Mouse (Mus musculus) adrenal gland, postnatal 36 days (tissue): ENCODE results near the gene Arglu1. TPM values are rescaled to one million over a fixed set of nuclear protein-coding genes. Genes with fewer than 3 reads are reported as not detected.

Experiments used
- DNase-seq, 2 experiments: peaks; one replicate each; pipeline ENCODE4 v3.0.0; 2021; ENCODE audit warnings: mixed read lengths in 1 of 2
- microRNA-seq: library from miRNA; unstranded; fragments of <30 nt; microRNA quantifications from one replicate; pipeline ENCODE4 v1.2.0, GENCODE M21; 2021
- total RNA-seq, 2 experiments: library from RNA; stranded (reverse); gene quantifications; 2 replicates each; pipeline ENCODE4 v1.2.3; 2021

The Arglu1 gene
- total RNA-seq, 2 experiments from 2014 or later: 56.7 to 67.4 TPM

DNA sequence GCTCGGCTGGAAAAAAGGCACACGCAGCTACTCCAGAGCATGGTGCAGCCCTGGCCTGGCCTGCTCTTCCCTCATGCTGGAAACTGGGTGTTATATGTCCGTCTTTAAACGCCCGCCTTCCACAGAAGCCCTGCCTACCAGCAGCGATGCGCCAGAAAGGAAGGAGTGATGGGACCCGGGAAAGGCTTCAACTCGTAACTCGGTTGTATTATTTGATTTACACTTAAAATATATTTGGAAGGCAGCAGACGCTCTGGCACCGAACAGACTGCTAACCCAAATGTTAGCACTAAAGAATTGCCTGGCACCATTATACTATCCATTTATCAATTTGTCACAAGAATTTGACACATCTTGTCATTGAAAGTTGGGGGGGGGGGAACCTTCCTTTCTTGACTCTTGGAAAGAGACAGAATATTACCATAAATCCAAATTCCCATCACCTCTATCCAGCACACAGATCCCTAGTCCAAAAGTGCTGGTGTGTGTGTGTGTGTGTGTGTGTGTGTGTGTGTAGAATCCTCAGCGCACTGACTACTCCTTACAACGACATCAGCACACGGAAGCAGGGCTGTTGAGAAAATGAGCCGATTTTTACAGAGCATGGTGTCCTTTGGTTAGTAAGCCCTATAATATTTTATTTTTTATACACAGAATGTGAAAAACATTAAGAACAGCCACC lies 68.9 kb downstream of the Arglu1 start:
- no peak for DNase-seq

DNA sequence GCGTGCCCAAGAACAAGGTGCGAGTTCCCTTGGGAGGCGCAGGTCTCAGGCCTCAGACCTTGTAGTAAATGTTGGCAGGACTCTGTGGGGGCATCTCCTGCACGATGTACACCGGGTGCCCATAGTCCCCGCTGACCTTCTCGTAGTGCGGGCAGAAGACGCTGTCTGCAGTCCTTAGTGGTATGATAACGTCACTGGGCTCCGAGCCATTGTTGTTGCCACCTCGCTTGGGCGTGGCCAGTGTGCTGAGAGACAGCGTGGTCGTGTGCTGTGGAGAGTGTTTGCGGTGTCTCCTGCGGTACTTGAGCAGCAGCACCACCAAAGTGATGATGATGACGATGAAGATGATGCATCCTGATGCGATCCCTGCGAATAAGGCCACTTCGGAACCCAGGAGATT lies 69.8 kb downstream of the Arglu1 start:
- DNase-seq: no peak

DNA sequence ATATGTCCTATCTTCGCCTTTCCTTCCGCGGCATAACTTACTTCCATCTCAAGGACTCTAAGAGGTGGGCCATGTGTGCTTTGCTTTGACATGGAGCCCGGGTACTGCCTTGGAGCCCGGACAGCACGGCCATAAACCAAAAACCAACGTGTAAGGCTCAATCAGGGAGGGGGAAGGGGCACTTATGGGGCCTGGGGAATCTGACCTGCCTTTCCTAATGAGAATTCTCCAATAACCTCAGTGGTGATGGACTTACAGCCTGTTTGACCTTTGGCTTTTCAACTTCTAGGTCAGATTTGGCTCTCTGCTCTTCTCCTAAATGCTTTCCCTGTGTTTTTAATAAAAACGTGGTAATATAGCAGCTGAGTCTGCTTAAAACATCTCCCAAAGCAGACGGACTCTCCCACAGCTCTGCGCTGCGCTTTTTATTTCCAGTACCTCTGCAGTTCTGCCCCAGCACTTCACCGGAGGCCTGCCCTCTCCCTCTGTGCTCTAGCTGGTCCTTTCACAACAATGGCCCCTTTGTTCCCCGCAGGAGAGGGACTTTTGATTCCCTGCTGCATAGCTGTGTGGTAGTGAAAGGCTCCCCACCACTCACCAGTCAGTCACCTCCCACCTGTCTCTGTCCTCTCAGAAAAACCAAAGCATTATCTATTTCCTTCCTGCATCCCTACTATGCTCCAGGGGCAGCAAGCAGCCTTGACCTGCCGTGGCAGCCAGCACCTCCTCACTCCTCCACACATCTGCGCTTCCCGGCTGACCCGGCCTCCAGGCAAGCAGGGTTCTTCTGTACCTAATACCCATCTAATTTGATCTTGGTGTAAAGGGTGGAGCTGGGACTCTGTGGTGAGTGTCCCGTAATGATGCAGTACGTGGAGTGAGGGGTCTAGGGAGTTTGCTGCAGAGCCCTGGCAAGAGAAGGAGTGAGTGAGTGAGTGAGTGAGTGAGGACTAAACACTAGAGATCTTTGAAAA lies 70.8 kb downstream of the Arglu1 start:
- DNase-seq: no peak

Small RNAs within 50 kb of the gene (microRNA-seq; reads per million reads assigned to microRNA genes)
- gene Mir7654: 1.7 reads per million

Other genes starting within 250 kb of the Arglu1 start
- 10 to 100 TPM; 12.5 to 33.4 TPM for gene Efnb2, start 29.3 kb downstream of the Arglu1 start, total RNA-seq